Mouse (Mus musculus): Measurements from ENCODE around the gene 2410141K09Rik. TPM values are rescaled to one million over a fixed set of nuclear protein-coding genes. Genes with fewer than 3 reads are reported as not detected.

2410141K09Rik gene
- polyA plus RNA-seq (2014; fragmentation: Illumina TruSeq; extraction: RNeasy Lipid Tissue Mini Kit (QIAGEN cat#74804); ENCODE audit: low read depth, low replicate concordance) = not detected

DNA sequence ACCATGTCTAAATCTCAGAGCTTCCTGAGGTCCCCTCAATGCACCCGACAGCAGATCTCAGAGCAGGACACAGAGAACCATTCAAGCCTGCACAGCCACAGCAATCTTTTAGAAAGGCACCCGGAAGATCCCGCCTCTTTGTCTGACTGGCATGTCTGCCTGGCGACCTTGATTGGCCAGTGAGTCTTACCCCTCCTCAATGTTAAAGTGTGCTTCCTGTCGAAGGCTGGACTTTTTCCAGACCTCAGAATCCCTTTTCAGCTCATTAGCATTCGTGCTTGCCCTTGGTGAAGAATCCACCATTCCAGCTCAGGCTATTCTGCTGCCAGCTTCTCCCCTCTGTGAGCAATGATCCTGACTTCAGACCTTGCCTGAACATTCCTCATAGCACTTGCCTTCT lies at the start of gene 2410141K09Rik:
TSS of gene 2410141K09Rik (minus strand) at position 101 of the 400 bp plus-strand sequence.

Other genes with a start within 250 kb of the 2410141K09Rik start
- not detected for gene Gm10772, start 213.5 kb downstream of the 2410141K09Rik start, polyA plus RNA-seq (2014; fragmentation: Illumina TruSeq; extraction: RNeasy Lipid Tissue Mini Kit (QIAGEN cat#74804); ENCODE audit: low read depth, low replicate concordance)

Measured in kidney, adult 10 weeks (tissue).